Mouse (Mus musculus): ENCODE measurements around the gene Krt24.

DNA sequence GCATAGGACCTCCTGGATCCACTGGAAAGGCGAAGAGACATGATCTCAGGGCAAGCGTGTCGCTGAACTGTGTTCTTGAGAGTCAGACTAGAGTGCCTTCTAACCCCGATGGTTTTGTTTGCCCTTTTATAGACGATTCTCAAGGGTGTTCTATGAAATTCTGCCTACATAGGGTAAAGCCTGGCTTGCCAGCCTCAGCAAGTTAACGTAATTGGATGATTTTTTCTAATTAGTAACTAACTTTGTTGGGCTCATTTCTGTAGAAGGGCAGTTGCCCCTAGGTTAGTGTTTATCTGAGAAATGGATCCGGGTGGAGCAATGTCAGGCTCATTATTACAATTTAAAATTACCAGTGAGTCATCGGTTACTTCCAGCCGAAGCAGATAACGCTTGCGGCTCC lies 37.8 kb upstream of the Krt24 start, which contains the start of gene Krt25:
- no peak for TF ChIP-seq CTCF (IDR thresholded peaks at IDR 0.05; ENCODE audit: insufficient read depth, low read depth, low read length)
- no peak for TF ChIP-seq POLR2A (IDR thresholded peaks at IDR 0.05; ENCODE audit: insufficient read depth, low read depth, low read length)

Measured in olfactory bulb, adult 2 months (tissue).